Mouse (Mus musculus) midbrain, embryonic 11.5 days (tissue): ENCODE measurements around the gene Gpr137. TPM values are rescaled to one million over a fixed set of nuclear protein-coding genes. Genes with fewer than 3 reads are reported as not detected.
A peak's percentile ranks its signal among the peaks of the same experiment; 100 is the strongest.

Source experiments
- ATAC-seq: fragments of 200-750 bp; cut with Nextera tagmentation; 2 replicates; pipeline ENCODE4 v1.8.0; 2017; ENCODE audit warnings: moderate TSS enrichment, moderate library complexity; ENCODE audit not compliant: low FRiP score
- DNase-seq: peaks from one replicate; pipeline ENCODE4 v3.0.0; 2015; ENCODE audit warnings: low spot score; ENCODE audit errors: missing footprints
- H3K27ac ChIP-seq: fragments of 300-500 bp; sonication (generic); 2 replicates; pipeline ENCODE4 v1.5.1; 2014; ENCODE audit warnings: low read depth, low read length
- H3K27me3 ChIP-seq: fragments of 300-500 bp; sonication (generic); 2 replicates; pipeline ENCODE4 v1.6.1; 2014; ENCODE audit warnings: mild to moderate bottlenecking, low read length, moderate library complexity, mixed read lengths; ENCODE audit not compliant: control insufficient read depth, insufficient read depth
- H3K36me3 ChIP-seq: fragments of 300-500 bp; sonication (generic); 2 replicates; pipeline ENCODE4 v1.6.1; 2014; ENCODE audit warnings: mild to moderate bottlenecking, low read length, moderate library complexity, mixed read lengths; ENCODE audit not compliant: control insufficient read depth, insufficient read depth
- H3K4me1 ChIP-seq: fragments of 300-500 bp; sonication (generic); 2 replicates; pipeline ENCODE4 v1.6.1; 2014; ENCODE audit warnings: low read length; ENCODE audit not compliant: control insufficient read depth, insufficient read depth
- H3K4me2 ChIP-seq: fragments of 300-500 bp; sonication (generic); 2 replicates; pipeline ENCODE4 v1.6.1; 2014; ENCODE audit warnings: mild to moderate bottlenecking, moderate library complexity
- H3K4me3 ChIP-seq: fragments of 300-500 bp; sonication (generic); 2 replicates; pipeline ENCODE4 v1.5.1; 2014; ENCODE audit warnings: low read depth, low read length
- H3K9ac ChIP-seq: fragments of 300-500 bp; sonication (generic); 2 replicates; pipeline ENCODE4 v1.6.1; 2014; ENCODE audit warnings: low read length
- H3K9me3 ChIP-seq: fragments of 300-500 bp; sonication (generic); 2 replicates; pipeline ENCODE4 v1.6.1; 2016; ENCODE audit warnings: low read length; ENCODE audit not compliant: control insufficient read depth
- WGBS: fragments of 180-500 bp; shearing (Covaris S2); extraction: QIAGEN DNeasy Blood & Tissue Kit; methylation state at CpG from one replicate; pipeline ENCODE4 v1.1.7; 2014; 5-methylcytosine and 5-hydroxymethylcytosine counted together
- polyA plus RNA-seq: library from polyadenylated mRNA; unstranded; fragments of >200 nt; fragmentation: Nextera tagmentation; extraction: Ambion mirVana; gene quantifications from 2 replicates; pipeline ENCODE4 v1.2.1, GENCODE M21; 2014

Gene Gpr137
- polyA plus RNA-seq, 1 experiment from 2014 or later, result 32.0 TPM

DNA sequence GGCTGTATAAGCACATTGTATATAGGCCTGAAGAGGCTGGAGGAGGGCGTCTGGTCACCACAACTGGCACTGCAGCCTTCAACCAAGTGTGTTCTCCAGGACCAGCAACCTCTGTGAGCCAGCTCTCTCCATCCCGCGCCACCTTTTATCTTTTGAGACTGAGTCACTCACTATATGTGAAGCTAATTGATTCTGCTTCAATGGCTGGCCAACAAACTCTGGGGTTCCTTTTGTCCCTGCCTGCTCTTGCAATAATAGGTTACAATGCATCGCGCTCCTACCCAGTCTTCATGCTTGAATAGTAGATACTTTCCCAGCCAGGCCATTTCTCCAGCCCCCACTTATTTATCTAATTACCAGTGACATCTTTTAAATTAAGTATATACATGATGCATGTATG is 41.3 kb upstream of the Gpr137 start:
- WGBS, result 73% methylated on average over 5 of the region's 5 CpGs
- peaks cover 27% of the 10 kb centered on the region for H3K4me1 ChIP-seq
- H3K4me3 ChIP-seq, result no peak overlapping the region
- DNase-seq (no peak), ATAC-seq (no peak)
- peaks cover 2% of the 10 kb centered on the region; the same call in 1 of the 2 replicates for H3K36me3 ChIP-seq
- no peaks in the 10 kb centered on the region for H3K27me3 ChIP-seq
- no peak overlapping the region for H3K4me2 ChIP-seq
- H3K9ac ChIP-seq, result no peak overlapping the region
- no peaks in the 10 kb centered on the region for H3K9me3 ChIP-seq
- no peak overlapping the region for H3K27ac ChIP-seq

DNA sequence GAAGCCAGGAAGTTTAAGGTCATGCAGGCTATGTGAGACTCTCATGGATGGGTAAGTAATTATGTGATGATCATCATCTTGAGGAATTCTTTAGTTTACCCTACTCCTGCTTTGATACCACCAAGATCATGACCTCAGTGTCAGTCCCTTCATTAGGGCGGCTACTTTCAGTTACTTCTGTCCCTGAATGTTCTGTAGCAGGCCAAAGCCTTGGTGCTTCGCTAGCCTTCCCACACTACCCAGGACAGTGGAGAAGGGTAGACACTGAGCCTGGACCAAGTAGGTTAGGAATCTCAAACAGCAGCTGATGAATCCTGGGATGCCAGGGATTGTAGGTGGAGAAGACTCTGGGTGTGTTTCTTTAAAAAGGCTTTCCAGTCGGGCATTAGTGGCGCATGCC is 39.2 kb upstream of the Gpr137 start:
- Histone ChIP-seq H3K4me1 (peaks cover 35% of the 10 kb centered on the region), H3K36me3 (peaks cover 14% of the 10 kb centered on the region)
- 90% methylated on average over 4 of the region's 4 CpGs for WGBS

DNA sequence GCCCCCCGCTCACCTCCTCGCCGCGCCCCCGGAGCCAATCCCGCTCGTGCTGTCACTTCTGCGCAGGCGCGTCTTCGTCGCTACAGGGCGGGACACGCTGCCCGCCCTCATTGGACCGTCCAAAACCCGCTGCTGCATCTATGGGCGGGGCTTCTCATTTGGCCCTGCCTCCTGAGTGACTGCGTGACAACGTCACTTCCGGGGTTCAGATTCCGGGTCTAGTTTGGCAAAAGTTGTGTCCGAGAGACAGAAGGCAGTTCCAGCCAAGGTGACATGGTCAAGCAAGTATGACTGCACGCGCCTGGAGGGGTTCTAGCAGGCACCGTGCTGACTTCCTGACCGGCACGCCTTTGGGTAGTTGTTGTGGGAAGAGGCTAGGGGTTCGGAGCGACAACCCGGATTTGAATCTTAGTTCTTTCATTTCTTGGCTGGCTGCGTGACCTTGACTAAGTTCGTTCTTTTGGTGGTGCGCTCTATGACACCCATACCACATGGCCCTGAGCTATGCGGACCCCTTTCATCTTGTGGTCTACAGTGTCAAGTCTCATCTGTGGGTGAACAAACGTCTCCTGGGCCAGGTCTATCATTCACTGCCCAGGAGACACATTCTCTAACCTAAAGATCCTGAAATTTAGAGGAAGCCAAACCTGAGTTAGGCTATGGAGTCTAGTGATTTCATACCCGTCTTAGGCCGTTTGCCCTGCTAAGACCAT is 38.3 kb upstream of the Gpr137 start, which contains the start of gene Fkbp2:
Fkbp2 (minus strand) TSS at position 121 of the 713 bp plus-strand sequence.
- peaks cover 38% of the 10 kb centered on the region for H3K4me1 ChIP-seq
- WGBS, result 2% methylated on average over 38 of the region's 38 CpGs

More for the DNA sequence above, 39.2 kb upstream of the Gpr137 start:
- H3K27ac ChIP-seq, result no peak overlapping the region
- DNase-seq (no peak), ATAC-seq (no peak)
- no peak overlapping the region for H3K4me3 ChIP-seq
- H3K4me2 ChIP-seq, result no peak overlapping the region
- no peaks in the 10 kb centered on the region for H3K9me3 ChIP-seq
- no peaks in the 10 kb centered on the region for H3K27me3 ChIP-seq
- no peak overlapping the region for H3K9ac ChIP-seq

DNA sequence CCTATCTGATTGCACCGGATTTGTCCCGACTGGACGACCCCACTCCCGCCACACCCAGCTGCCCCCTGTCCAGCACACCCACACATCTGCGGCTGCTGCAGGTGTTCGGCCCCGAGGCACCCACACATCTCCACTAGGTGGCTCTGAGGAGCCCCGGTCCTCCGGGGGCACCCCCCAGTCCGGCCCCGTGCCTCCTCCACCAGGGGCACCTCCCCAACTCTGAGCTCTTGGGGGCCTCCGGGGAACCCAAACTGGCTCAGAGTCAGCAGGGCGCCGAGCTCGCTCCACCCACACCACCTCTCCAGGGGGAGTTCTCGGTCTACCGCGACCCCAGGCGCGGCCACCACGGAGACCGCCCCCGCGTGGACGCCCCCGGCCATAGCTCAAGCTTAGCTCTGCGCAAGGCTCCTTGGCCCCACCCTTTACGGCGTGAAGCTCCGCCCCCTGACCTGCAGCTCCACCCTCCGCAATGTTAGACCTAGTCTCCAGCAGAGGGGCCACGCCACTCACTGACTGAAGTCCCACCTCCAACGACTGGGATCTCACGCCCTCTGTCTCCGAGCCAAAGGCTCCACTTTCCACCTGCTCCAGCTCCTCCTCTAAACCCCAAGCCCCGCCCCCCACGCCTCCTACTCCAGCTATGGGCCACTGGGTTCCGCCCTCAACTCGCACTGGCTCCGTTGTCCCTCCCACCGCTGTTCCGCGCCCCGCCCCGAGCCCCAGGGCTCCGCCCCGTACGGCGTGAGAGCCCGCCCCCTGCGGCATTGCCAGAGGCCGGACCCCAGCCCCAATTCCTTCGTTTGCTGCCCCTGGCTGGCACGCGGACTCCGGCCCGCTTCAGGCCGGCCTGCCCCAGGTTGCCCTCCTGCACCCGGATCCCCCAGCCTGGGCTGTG is 37.5 kb upstream of the Gpr137 start:
- ATAC-seq (peak; percentile 89), DNase-seq (peak; percentile 100)
- H3K27ac ChIP-seq, result peak overlapping the region; percentile 85
- under 1% methylated on average over 59 of the region's 59 CpGs for WGBS
- H3K27me3 ChIP-seq, result no peaks in the 10 kb centered on the region
- H3K4me1 ChIP-seq, result peaks cover 38% of the 10 kb centered on the region
- H3K36me3 ChIP-seq, result peaks cover 14% of the 10 kb centered on the region
- H3K9ac ChIP-seq, result peak overlapping the region; percentile 76
- peak overlapping the region; percentile 57 for H3K4me3 ChIP-seq
- no peaks in the 10 kb centered on the region for H3K9me3 ChIP-seq
- H3K4me2 ChIP-seq, result peak overlapping the region; percentile 71

More for the DNA sequence above, 38.3 kb upstream of the Gpr137 start, which contains the start of gene Fkbp2:
- peak; percentile 99 for DNase-seq
- Histone ChIP-seq H3K27ac (peak within 1 kb of the TSS; percentile 85), H3K9ac (peak within 1 kb of the TSS; percentile 76), H3K36me3 (peaks cover 14% of the 10 kb centered on the region), H3K4me3 (peak within 1 kb of the TSS; percentile 57), H3K4me2 (peak within 1 kb of the TSS; percentile 71), H3K9me3 (no peaks in the 10 kb centered on the region), H3K27me3 (no peaks in the 10 kb centered on the region)
- peak; percentile 87 for ATAC-seq

DNA sequence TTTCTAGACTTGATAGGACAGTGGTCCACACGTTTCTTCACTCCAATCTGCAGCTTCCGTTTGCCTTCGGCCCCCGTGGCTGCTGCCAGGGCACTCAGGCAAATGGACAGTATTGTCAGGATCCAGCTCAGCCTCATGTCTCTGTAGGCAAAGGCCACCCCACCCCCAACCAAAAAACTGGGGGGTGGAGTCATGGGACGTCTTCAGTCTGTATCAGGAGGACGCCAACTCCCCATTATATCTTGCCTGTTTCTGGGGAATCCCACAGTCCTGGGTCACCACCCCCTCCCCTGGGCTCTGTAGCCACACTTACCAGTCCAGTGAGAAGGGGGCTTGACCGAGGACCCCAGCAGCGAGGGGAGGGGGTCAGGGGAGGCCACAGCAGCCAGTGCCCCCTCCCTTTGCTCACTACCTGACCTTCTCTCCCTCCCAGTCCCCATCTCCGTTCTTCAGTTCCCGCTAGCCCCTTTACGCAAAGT is 36.8 kb upstream of the Gpr137 start:
- Histone ChIP-seq H3K9me3 (no peaks in the 10 kb centered on the region), H3K27ac (peak overlapping the region; percentile 64), H3K27me3 (no peaks in the 10 kb centered on the region), H3K36me3 (peaks cover 14% of the 10 kb centered on the region), H3K4me3 (peak overlapping the region; percentile 57), H3K9ac (peak overlapping the region; percentile 76), H3K4me1 (peaks cover 39% of the 10 kb centered on the region), H3K4me2 (peak overlapping the region; percentile 71)
- DNase-seq, result no peak
- ATAC-seq, result 0 out of 2 replicates have a peak, but pooled peaks have one; percentile 0
- 13% methylated on average over 11 of the region's 11 CpGs for WGBS

DNA sequence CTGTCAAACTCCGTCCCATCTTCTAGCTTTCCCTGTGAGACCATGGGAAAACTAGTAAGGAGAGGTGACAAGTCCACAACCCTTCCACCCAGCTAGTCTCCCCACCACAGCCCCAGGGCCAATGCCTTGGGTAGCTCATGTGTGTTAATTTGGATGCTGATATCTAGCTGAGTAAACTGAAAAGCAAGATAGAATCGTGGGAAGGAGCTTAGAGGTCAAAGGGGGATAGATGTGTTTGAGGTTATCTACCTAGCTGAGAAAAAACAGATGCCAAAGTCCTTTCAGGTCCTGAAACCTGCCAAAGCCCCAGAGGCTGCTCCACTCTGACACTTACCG is 36.3 kb upstream of the Gpr137 start:
- peak overlapping the region; percentile 57 for H3K4me3 ChIP-seq
- no peaks in the 10 kb centered on the region for H3K9me3 ChIP-seq
- no peak for ATAC-seq
- peak overlapping the region; percentile 76 for H3K9ac ChIP-seq
- no peaks in the 10 kb centered on the region for H3K27me3 ChIP-seq
- peaks cover 14% of the 10 kb centered on the region for H3K36me3 ChIP-seq
- H3K27ac ChIP-seq, result peak overlapping the region; percentile 64; the same call in 1 of the 2 replicates
- peaks cover 43% of the 10 kb centered on the region for H3K4me1 ChIP-seq
- peak overlapping the region; percentile 71 for H3K4me2 ChIP-seq
- 52% methylated on average over 3 of the region's 3 CpGs for WGBS
- no peak for DNase-seq

DNA sequence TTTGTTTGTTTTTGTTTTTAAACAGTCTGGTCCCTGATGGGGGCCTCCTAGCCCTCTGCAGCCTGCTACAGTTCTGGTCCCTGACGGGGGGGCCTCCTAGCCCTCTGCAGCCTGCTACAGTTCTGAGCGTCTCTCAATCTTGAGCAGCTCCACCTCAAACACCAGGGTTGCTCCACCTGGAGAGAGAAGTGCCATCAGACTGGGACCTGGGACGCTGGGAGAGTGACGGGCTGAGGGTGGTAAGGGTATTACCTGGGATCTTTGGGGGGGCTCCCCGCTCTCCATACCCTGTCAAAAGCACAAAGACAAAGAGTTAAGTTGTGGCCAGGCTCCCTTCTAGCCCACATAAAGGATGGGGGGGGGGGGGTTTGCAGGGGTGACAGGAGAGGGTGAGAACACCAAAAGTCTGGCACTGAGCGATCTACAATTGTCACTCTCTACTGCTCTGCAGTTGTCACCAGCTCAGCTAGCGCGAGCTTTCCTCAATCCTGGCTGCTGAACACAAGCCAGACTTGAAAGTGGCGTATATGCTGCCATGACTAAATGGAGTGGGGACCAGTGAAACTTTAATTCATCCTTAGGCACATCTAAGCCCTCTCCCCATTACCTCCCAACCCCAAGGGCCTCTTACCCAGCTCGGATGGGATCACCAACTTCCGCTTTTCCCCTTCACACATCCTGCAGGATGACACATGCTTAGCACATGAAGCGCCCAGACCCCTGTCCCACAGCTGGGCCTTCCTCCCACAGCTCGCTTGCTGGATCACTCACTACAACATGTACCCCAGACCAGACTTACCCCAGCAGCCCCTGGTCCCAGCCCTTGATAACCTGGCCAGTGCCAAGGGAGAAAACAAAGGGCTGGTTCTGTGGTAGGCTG is 35.7 kb upstream of the Gpr137 start:
- Histone ChIP-seq H3K27me3 (no peaks in the 10 kb centered on the region), H3K9me3 (no peaks in the 10 kb centered on the region), H3K4me2 (peak overlapping the region; percentile 71; the same call in 1 of the 2 replicates), H3K4me1 (peaks cover 43% of the 10 kb centered on the region), H3K36me3 (peaks cover 14% of the 10 kb centered on the region), H3K9ac (peak overlapping the region; percentile 76), H3K27ac (peak overlapping the region; percentile 64; the same call in 1 of the 2 replicates), H3K4me3 (peak overlapping the region; percentile 57; the same call in 1 of the 2 replicates)
- 84% methylated on average over 13 of the region's 13 CpGs for WGBS
- DNase-seq (peak; percentile 88), ATAC-seq (no peak)
